Mouse (Mus musculus) hindbrain, embryonic 13.5 days (tissue): Measurements from ENCODE around the gene Kmo. TPM values are rescaled to one million over a fixed set of nuclear protein-coding genes. Genes with fewer than 3 reads are reported as not detected.

Experiments
- ATAC-seq: fragments of 200-750 bp; cut with Nextera tagmentation; 2 replicates; pipeline ENCODE4 v1.8.0; 2017; ENCODE audit warnings: moderate TSS enrichment; ENCODE audit not compliant: low FRiP score
- H3K27ac ChIP-seq: fragments of 300-500 bp; sonication (generic); 2 replicates; pipeline ENCODE4 v1.5.1; 2015; ENCODE audit warnings: inconsistent platforms, mild to moderate bottlenecking, moderate library complexity
- H3K27me3 ChIP-seq: fragments of 300-500 bp; sonication (generic); 2 replicates; pipeline ENCODE4 v1.6.1; 2015; ENCODE audit warnings: mild to moderate bottlenecking, inconsistent platforms
- H3K36me3 ChIP-seq: fragments of 300-500 bp; sonication (generic); 2 replicates; pipeline ENCODE4 v1.6.1; 2015; ENCODE audit warnings: mild to moderate bottlenecking, inconsistent platforms
- H3K4me1 ChIP-seq: fragments of 300-500 bp; sonication (generic); replicated peaks from 2 replicates; pipeline ENCODE4 v1.6.1; 2015; ENCODE audit warnings: inconsistent platforms
- H3K4me2 ChIP-seq: fragments of 300-500 bp; sonication (generic); 2 replicates; pipeline ENCODE4 v1.6.1; 2015; ENCODE audit warnings: inconsistent platforms, mild to moderate bottlenecking, moderate library complexity
- H3K4me3 ChIP-seq: fragments of 300-500 bp; sonication (generic); 2 replicates; pipeline ENCODE4 v1.5.1; 2015; ENCODE audit warnings: mild to moderate bottlenecking, inconsistent platforms
- H3K9ac ChIP-seq: fragments of 300-500 bp; sonication (generic); 2 replicates; pipeline ENCODE4 v1.6.1; 2015; ENCODE audit warnings: mild to moderate bottlenecking, inconsistent platforms
- H3K9me3 ChIP-seq: fragments of 300-500 bp; sonication (generic); 2 replicates; pipeline ENCODE4 v1.6.1; 2016; ENCODE audit warnings: inconsistent platforms
- WGBS: fragments of 180-500 bp; shearing (Covaris S2); methylation state at CpG from one replicate; pipeline ENCODE4 v1.1.7; 2015; 5-methylcytosine and 5-hydroxymethylcytosine counted together
- polyA plus RNA-seq: library from polyadenylated mRNA; unstranded; fragments of >200 nt; fragmentation: Nextera tagmentation; extraction: Ambion mirVana; gene quantifications from 2 replicates; pipeline ENCODE4 v1.2.1, GENCODE M21; 2015

The Kmo gene
- polyA plus RNA-seq, 1 experiment from 2014 or later, result 0.18 TPM

- Histone ChIP-seq H3K27ac (no peak overlapping the region), H3K9ac (no peak overlapping the region), H3K4me3 (no peak overlapping the region), H3K4me1 (no peaks in the 10 kb centered on the region), H3K36me3 (no peaks in the 10 kb centered on the region), H3K9me3 (no peaks in the 10 kb centered on the region), H3K4me2 (no peak overlapping the region), H3K27me3 (no peaks in the 10 kb centered on the region)
- WGBS, result 89% methylated on average over 6 of the region's 6 CpGs
- ATAC-seq, result no peak
Measured at GRCm38 (mm10) chr1:175677459-175677858, 57.3 kb downstream of the Kmo start.

DNA sequence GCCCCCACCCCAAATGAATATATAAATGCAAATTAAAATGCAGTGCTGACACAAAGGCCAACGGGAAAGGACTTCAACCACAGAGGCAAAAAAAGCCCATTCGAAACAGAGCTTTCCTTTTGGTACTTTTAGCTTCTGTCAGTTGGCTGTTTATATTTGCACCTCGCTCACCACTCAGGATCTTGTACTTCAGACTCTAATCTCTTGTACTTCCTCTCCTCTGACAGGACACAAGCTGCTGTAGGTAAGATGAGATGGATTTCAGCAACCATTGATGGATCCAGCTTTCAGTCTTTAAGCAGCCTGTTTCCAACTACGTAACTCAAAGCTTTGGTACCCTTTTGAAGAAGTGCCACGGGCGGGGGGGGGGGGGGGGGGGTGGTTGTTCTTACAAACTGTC lies 60.8 kb downstream of the Kmo start:
- Histone ChIP-seq H3K36me3 (peaks cover 5% of the 10 kb centered on the region), H3K9ac (no peak overlapping the region), H3K27me3 (no peaks in the 10 kb centered on the region), H3K9me3 (no peaks in the 10 kb centered on the region), H3K27ac (no peak overlapping the region), H3K4me1 (no peaks in the 10 kb centered on the region), H3K4me2 (no peak overlapping the region), H3K4me3 (no peak overlapping the region)
- 86% methylated on average over 6 of the region's 6 CpGs for WGBS
- no peak for ATAC-seq

- peak overlapping the region; percentile 77 for H3K4me3 ChIP-seq
- peaks cover 30% of the 10 kb centered on the region for H3K4me1 ChIP-seq
- no peaks in the 10 kb centered on the region for H3K27me3 ChIP-seq
- H3K9ac ChIP-seq, result peak overlapping the region; percentile 82
- no peaks in the 10 kb centered on the region for H3K9me3 ChIP-seq
- H3K27ac ChIP-seq, result peak overlapping the region; percentile 90
- no peak for ATAC-seq
- peak overlapping the region; percentile 74 for H3K4me2 ChIP-seq
- under 1% methylated on average over 22 of the region's 22 CpGs for WGBS
- H3K36me3 ChIP-seq, result peaks cover 13% of the 10 kb centered on the region
Measured at GRCm38 (mm10) chr1:175691686-175692245, 71.6 kb downstream of the Kmo start.

GRCm38 (mm10) chr1:175692246-175692996 lies 72.2 kb downstream of the Kmo start, which contains the start of the genes Opn3 and Chml:
Opn3 (minus strand) TSS chr1:175692776.
Chml (minus strand) TSS chr1:175692901.
- WGBS, result under 1% methylated on average over 47 of the region's 73 CpGs

DNA sequence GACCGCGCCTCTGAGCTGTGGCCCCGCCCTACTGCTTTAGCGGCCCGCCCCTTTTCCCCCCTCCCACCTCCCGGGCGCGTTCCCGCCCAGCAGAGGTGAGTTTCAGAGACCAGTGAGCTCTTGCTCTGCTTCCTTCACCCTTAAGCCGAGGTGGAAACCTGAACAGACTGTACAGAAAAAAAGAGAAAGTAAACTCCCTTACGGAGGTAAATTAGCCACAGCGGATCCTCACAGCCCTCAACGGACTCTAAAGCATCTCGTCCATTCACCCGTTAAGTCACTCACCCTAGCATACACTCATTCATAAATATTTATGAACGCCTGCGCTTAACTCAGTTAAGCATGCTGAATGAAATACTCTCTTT lies 72.8 kb downstream of the Kmo start:
- peak overlapping the region; percentile 77 for H3K4me3 ChIP-seq
- peak overlapping the region; percentile 30; the same call in 1 of the 2 replicates for H3K27ac ChIP-seq
- no peak for ATAC-seq
- WGBS, result 1% methylated on average over 17 of the region's 17 CpGs
- H3K4me2 ChIP-seq, result peak overlapping the region; percentile 74
- H3K9me3 ChIP-seq, result no peaks in the 10 kb centered on the region
- H3K9ac ChIP-seq, result peak overlapping the region; percentile 56; the same call in 1 of the 2 replicates
- peaks cover 30% of the 10 kb centered on the region for H3K4me1 ChIP-seq
- no peaks in the 10 kb centered on the region for H3K27me3 ChIP-seq
- H3K36me3 ChIP-seq, result peaks cover 2% of the 10 kb centered on the region

More at GRCm38 (mm10) chr1:175692246-175692996, 72.2 kb downstream of the Kmo start, which contains the start of the genes Opn3 and Chml:
- Histone ChIP-seq H3K4me1 (peaks cover 30% of the 10 kb centered on the region), H3K27me3 (no peaks in the 10 kb centered on the region), H3K9me3 (no peaks in the 10 kb centered on the region), H3K9ac (peak within 1 kb of the TSS; percentile 82), H3K4me2 (peak within 1 kb of the TSS; percentile 74), H3K36me3 (peaks cover 8% of the 10 kb centered on the region), H3K4me3 (peak within 1 kb of the TSS; percentile 77), H3K27ac (peak within 1 kb of the TSS; percentile 90)
- ATAC-seq, result peak; percentile 97

- ATAC-seq, result peak; percentile 0; the same call in 1 of the 2 replicates
Measured at GRCm38 (mm10) chr1:175693429-175693960, 73.3 kb downstream of the Kmo start.

DNA sequence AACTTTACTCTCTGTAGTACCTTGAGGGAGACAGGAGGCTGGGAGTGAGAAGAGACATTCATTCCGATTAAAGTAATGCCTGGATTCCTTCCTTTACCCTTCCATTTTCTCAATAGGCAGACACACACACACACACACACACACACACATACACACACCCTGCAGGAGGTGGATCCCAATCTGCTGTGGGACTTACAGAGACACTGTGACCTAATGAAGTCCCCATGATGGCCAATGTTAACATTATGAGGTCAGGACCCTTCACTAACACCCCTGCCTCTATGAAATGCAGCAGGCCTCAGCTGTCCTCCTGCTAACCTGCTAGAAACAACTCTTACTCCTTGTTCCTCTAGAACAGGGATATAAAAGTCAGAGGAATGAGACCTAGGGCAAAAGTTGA lies 78.1 kb downstream of the Kmo start, which contains the start of gene Wdr64:
Gene Wdr64, plus strand, starts transcription at position 301 of the 400 bp plus-strand sequence.
- no peaks in the 10 kb centered on the region for H3K9me3 ChIP-seq
- no peak within 1 kb of the TSS for H3K9ac ChIP-seq
- no peak for ATAC-seq
- WGBS, result 100% methylated on average over 1 of the region's 1 CpGs
- no peaks in the 10 kb centered on the region for H3K36me3 ChIP-seq
- no peak within 1 kb of the TSS for H3K4me2 ChIP-seq
- H3K4me1 ChIP-seq, result peaks cover 3% of the 10 kb centered on the region; the same call in 1 of the 2 replicates
- no peaks in the 10 kb centered on the region for H3K27me3 ChIP-seq
- no peak within 1 kb of the TSS for H3K4me3 ChIP-seq
- no peak within 1 kb of the TSS for H3K27ac ChIP-seq

More at GRCm38 (mm10) chr1:175693429-175693960, 73.3 kb downstream of the Kmo start:
- no peaks in the 10 kb centered on the region for H3K27me3 ChIP-seq
- H3K4me1 ChIP-seq, result peaks cover 30% of the 10 kb centered on the region
- H3K9me3 ChIP-seq, result no peaks in the 10 kb centered on the region
- H3K9ac ChIP-seq, result peak overlapping the region; percentile 56; the same call in 1 of the 2 replicates
- H3K4me2 ChIP-seq, result peak overlapping the region; percentile 74
- 46% methylated on average over 12 of the region's 12 CpGs for WGBS
- H3K4me3 ChIP-seq, result peak overlapping the region; percentile 77
- peak overlapping the region; percentile 30; the same call in 1 of the 2 replicates for H3K27ac ChIP-seq
- H3K36me3 ChIP-seq, result no peaks in the 10 kb centered on the region

DNA sequence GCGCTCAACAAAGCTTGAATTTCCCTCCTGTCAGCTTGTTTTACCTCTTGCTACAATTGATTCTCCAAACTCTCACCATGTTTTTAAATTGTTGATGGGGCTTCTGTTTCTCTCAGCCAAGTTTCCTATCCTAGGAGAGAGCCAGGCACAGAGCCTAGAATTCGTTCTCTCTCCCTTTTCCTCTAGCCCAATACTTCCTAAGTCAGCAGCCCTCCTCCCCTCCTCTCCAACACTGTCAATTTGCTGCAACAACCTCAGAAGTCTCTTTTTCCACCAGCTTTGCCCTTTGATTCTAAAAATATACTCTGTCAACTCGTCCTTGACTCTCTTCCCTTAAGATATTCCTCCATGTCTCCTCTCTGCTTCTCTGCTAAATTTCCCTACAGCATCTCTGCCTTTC lies 79.2 kb downstream of the Kmo start:
- Histone ChIP-seq H3K9ac (no peak overlapping the region), H3K9me3 (no peaks in the 10 kb centered on the region), H3K4me2 (no peak overlapping the region), H3K27me3 (no peaks in the 10 kb centered on the region), H3K4me3 (no peak overlapping the region), H3K36me3 (no peaks in the 10 kb centered on the region), H3K4me1 (no peaks in the 10 kb centered on the region), H3K27ac (no peak overlapping the region)
- WGBS, result 72% methylated on average over 3 of the region's 3 CpGs
- ATAC-seq, result no peak

GRCm38 (mm10) chr1:175699796-175700195 lies 79.6 kb downstream of the Kmo start:
- Histone ChIP-seq H3K4me2 (no peak overlapping the region), H3K4me1 (no peaks in the 10 kb centered on the region), H3K9me3 (no peaks in the 10 kb centered on the region), H3K27ac (no peak overlapping the region), H3K4me3 (no peak overlapping the region), H3K36me3 (no peaks in the 10 kb centered on the region), H3K27me3 (no peaks in the 10 kb centered on the region), H3K9ac (no peak overlapping the region)
- ATAC-seq, result no peak
- 49% methylated on average over 4 of the region's 4 CpGs for WGBS

GRCm38 (mm10) chr1:175701145-175701544 lies 81.0 kb downstream of the Kmo start:
- H3K27me3 ChIP-seq, result no peaks in the 10 kb centered on the region
- no peaks in the 10 kb centered on the region for H3K9me3 ChIP-seq
- WGBS, result 85% methylated on average over 4 of the region's 4 CpGs
- no peak for ATAC-seq
- no peak overlapping the region for H3K27ac ChIP-seq
- no peak overlapping the region for H3K4me2 ChIP-seq
- no peaks in the 10 kb centered on the region for H3K36me3 ChIP-seq
- no peak overlapping the region for H3K9ac ChIP-seq
- H3K4me3 ChIP-seq, result no peak overlapping the region
- no peaks in the 10 kb centered on the region for H3K4me1 ChIP-seq

GRCm38 (mm10) chr1:175707599-175707998 lies 87.4 kb downstream of the Kmo start:
- WGBS, result 69% methylated on average over 5 of the region's 5 CpGs
- no peaks in the 10 kb centered on the region for H3K9me3 ChIP-seq
- H3K27me3 ChIP-seq, result no peaks in the 10 kb centered on the region
- ATAC-seq, result no peak
- H3K4me2 ChIP-seq, result no peak overlapping the region
- H3K4me1 ChIP-seq, result no peaks in the 10 kb centered on the region
- no peak overlapping the region for H3K4me3 ChIP-seq
- H3K36me3 ChIP-seq, result no peaks in the 10 kb centered on the region
- no peak overlapping the region for H3K9ac ChIP-seq
- no peak overlapping the region for H3K27ac ChIP-seq

GRCm38 (mm10) chr1:175708013-175708412 lies 87.8 kb downstream of the Kmo start:
- Histone ChIP-seq H3K27ac (no peak overlapping the region), H3K4me1 (no peaks in the 10 kb centered on the region), H3K27me3 (no peaks in the 10 kb centered on the region), H3K36me3 (no peaks in the 10 kb centered on the region), H3K9ac (no peak overlapping the region), H3K4me3 (no peak overlapping the region), H3K4me2 (no peak overlapping the region), H3K9me3 (no peaks in the 10 kb centered on the region)
- no peak for ATAC-seq
